Mouse (Mus musculus) hindbrain, embryonic 12.5 days (tissue): ENCODE measurements around the gene Znrf2. TPM values are rescaled to one million over a fixed set of nuclear protein-coding genes. Genes with fewer than 3 reads are reported as not detected.

Source experiments
- ATAC-seq: fragments of 200-750 bp; cut with Nextera tagmentation; 2 replicates; pipeline ENCODE4 v1.8.0; 2017; ENCODE audit warnings: moderate TSS enrichment; ENCODE audit not compliant: low FRiP score
- H3K27ac ChIP-seq: fragments of 300-500 bp; sonication (generic); 2 replicates; pipeline ENCODE4 v1.5.1; 2016; ENCODE audit warnings: mild to moderate bottlenecking
- H3K27me3 ChIP-seq: fragments of 300-500 bp; sonication (generic); 2 replicates; pipeline ENCODE4 v1.6.1; 2016; ENCODE audit warnings: mild to moderate bottlenecking
- H3K36me3 ChIP-seq: fragments of 300-500 bp; sonication (generic); 2 replicates; pipeline ENCODE4 v1.6.1; 2016; ENCODE audit warnings: mild to moderate bottlenecking
- H3K4me1 ChIP-seq: fragments of 300-500 bp; sonication (generic); 2 replicates; pipeline ENCODE4 v1.6.1; 2016
- H3K4me2 ChIP-seq: fragments of 300-500 bp; sonication (generic); replicated peaks from 2 replicates; pipeline ENCODE4 v1.6.1; 2016; ENCODE audit warnings: mild to moderate bottlenecking
- H3K4me3 ChIP-seq: fragments of 300-500 bp; sonication (generic); 2 replicates; pipeline ENCODE4 v1.5.1; 2016; ENCODE audit warnings: mild to moderate bottlenecking
- H3K9ac ChIP-seq: fragments of 300-500 bp; sonication (generic); 2 replicates; pipeline ENCODE4 v1.6.1; 2016; ENCODE audit warnings: mild to moderate bottlenecking, moderate library complexity
- H3K9me3 ChIP-seq: fragments of 300-500 bp; sonication (generic); replicated peaks from 2 replicates; pipeline ENCODE4 v1.6.1; 2016; ENCODE audit warnings: mild to moderate bottlenecking
- WGBS: fragments of 180-500 bp; shearing (Covaris S2); methylation state at CpG from one replicate; pipeline ENCODE4 v1.1.7; 2016; 5-methylcytosine and 5-hydroxymethylcytosine counted together
- polyA plus RNA-seq: library from polyadenylated mRNA; unstranded; fragments of >200 nt; fragmentation: Nextera tagmentation; extraction: Ambion mirVana; gene quantifications from 2 replicates; pipeline ENCODE4 v1.2.1, GENCODE M21; 2016

Znrf2 gene
- polyA plus RNA-seq, 1 experiment from 2014 or later = 4.1 TPM

GRCm38 (mm10) chr6:54786766-54787165 lies 29.9 kb upstream of the Znrf2 start:
- Histone ChIP-seq H3K4me3 (no peak overlapping the region), H3K36me3 (no peaks in the 10 kb centered on the region), H3K4me2 (no peak overlapping the region), H3K9ac (no peak overlapping the region), H3K4me1 (peaks cover 5% of the 10 kb centered on the region; the same call in 1 of the 2 replicates), H3K27me3 (no peaks in the 10 kb centered on the region), H3K9me3 (no peaks in the 10 kb centered on the region), H3K27ac (no peak overlapping the region)
- no peak for ATAC-seq
- 86% methylated on average over 5 of the region's 5 CpGs for WGBS

- Histone ChIP-seq H3K36me3 (no peaks in the 10 kb centered on the region), H3K27ac (no peak overlapping the region), H3K4me3 (no peak overlapping the region), H3K27me3 (no peaks in the 10 kb centered on the region), H3K4me2 (no peak overlapping the region), H3K9ac (no peak overlapping the region), H3K9me3 (no peaks in the 10 kb centered on the region), H3K4me1 (no peaks in the 10 kb centered on the region)
- no peak for ATAC-seq
- WGBS = 69% methylated on average over 6 of the region's 6 CpGs
Observed at GRCm38 (mm10) chr6:54788493-54788892, 28.2 kb upstream of the Znrf2 start.

- Histone ChIP-seq H3K27ac (no peak overlapping the region), H3K9ac (no peak overlapping the region), H3K9me3 (no peaks in the 10 kb centered on the region), H3K36me3 (no peaks in the 10 kb centered on the region), H3K27me3 (no peaks in the 10 kb centered on the region), H3K4me1 (no peaks in the 10 kb centered on the region), H3K4me2 (no peak overlapping the region), H3K4me3 (no peak overlapping the region)
- no peak for ATAC-seq
- 86% methylated on average over 4 of the region's 4 CpGs for WGBS
Observed at GRCm38 (mm10) chr6:54789139-54789538, 27.6 kb upstream of the Znrf2 start.

GRCm38 (mm10) chr6:54790071-54790470 lies 26.6 kb upstream of the Znrf2 start:
- H3K4me3 ChIP-seq = no peak overlapping the region
- ATAC-seq = no peak
- H3K27me3 ChIP-seq = no peaks in the 10 kb centered on the region
- no peak overlapping the region for H3K27ac ChIP-seq
- no peaks in the 10 kb centered on the region for H3K4me1 ChIP-seq
- WGBS = 83% methylated on average over 4 of the region's 4 CpGs
- H3K9ac ChIP-seq = no peak overlapping the region
- H3K36me3 ChIP-seq = no peaks in the 10 kb centered on the region
- no peaks in the 10 kb centered on the region for H3K9me3 ChIP-seq
- H3K4me2 ChIP-seq = no peak overlapping the region

GRCm38 (mm10) chr6:54793853-54794252 lies 22.9 kb upstream of the Znrf2 start:
- 82% methylated on average over 3 of the region's 3 CpGs for WGBS
- Histone ChIP-seq H3K27me3 (no peaks in the 10 kb centered on the region), H3K36me3 (no peaks in the 10 kb centered on the region), H3K4me3 (no peak overlapping the region), H3K9me3 (peaks cover 6% of the 10 kb centered on the region), H3K27ac (no peak overlapping the region), H3K4me1 (no peaks in the 10 kb centered on the region), H3K4me2 (no peak overlapping the region), H3K9ac (no peak overlapping the region)
- ATAC-seq = no peak

- no peaks in the 10 kb centered on the region for H3K27me3 ChIP-seq
- H3K9me3 ChIP-seq = peaks cover 7% of the 10 kb centered on the region
- H3K36me3 ChIP-seq = no peaks in the 10 kb centered on the region
- no peak for ATAC-seq
- H3K4me3 ChIP-seq = no peak overlapping the region
- no peak overlapping the region for H3K27ac ChIP-seq
- no peak overlapping the region for H3K4me2 ChIP-seq
- 69% methylated on average over 2 of the region's 2 CpGs for WGBS
- no peak overlapping the region for H3K9ac ChIP-seq
- H3K4me1 ChIP-seq = no peaks in the 10 kb centered on the region
Observed at GRCm38 (mm10) chr6:54794372-54794771, 22.3 kb upstream of the Znrf2 start.

GRCm38 (mm10) chr6:54794991-54795390 lies 21.7 kb upstream of the Znrf2 start:
- H3K4me2 ChIP-seq = no peak overlapping the region
- no peaks in the 10 kb centered on the region for H3K36me3 ChIP-seq
- no peaks in the 10 kb centered on the region for H3K4me1 ChIP-seq
- H3K9me3 ChIP-seq = peaks cover 7% of the 10 kb centered on the region
- WGBS = 86% methylated on average over 5 of the region's 5 CpGs
- no peak overlapping the region for H3K9ac ChIP-seq
- H3K27ac ChIP-seq = no peak overlapping the region
- H3K27me3 ChIP-seq = no peaks in the 10 kb centered on the region
- H3K4me3 ChIP-seq = no peak overlapping the region
- no peak for ATAC-seq

- Histone ChIP-seq H3K9me3 (peaks cover 7% of the 10 kb centered on the region), H3K27me3 (no peaks in the 10 kb centered on the region), H3K4me3 (no peak overlapping the region), H3K4me2 (no peak overlapping the region), H3K36me3 (no peaks in the 10 kb centered on the region), H3K9ac (no peak overlapping the region), H3K4me1 (no peaks in the 10 kb centered on the region), H3K27ac (no peak overlapping the region)
- 73% methylated on average over 5 of the region's 5 CpGs for WGBS
- no peak for ATAC-seq
Observed at GRCm38 (mm10) chr6:54795971-54796370, 20.7 kb upstream of the Znrf2 start.

GRCm38 (mm10) chr6:54802348-54802747 lies 14.4 kb upstream of the Znrf2 start:
- Histone ChIP-seq H3K9me3 (peaks cover 7% of the 10 kb centered on the region), H3K36me3 (no peaks in the 10 kb centered on the region), H3K9ac (no peak overlapping the region), H3K4me1 (no peaks in the 10 kb centered on the region), H3K4me3 (no peak overlapping the region), H3K4me2 (no peak overlapping the region), H3K27ac (no peak overlapping the region), H3K27me3 (no peaks in the 10 kb centered on the region)
- ATAC-seq = no peak
- WGBS = 67% methylated on average over 8 of the region's 8 CpGs

- Histone ChIP-seq H3K4me1 (no peaks in the 10 kb centered on the region), H3K4me3 (no peak overlapping the region), H3K36me3 (no peaks in the 10 kb centered on the region), H3K27ac (no peak overlapping the region), H3K4me2 (no peak overlapping the region), H3K9me3 (no peaks in the 10 kb centered on the region), H3K9ac (no peak overlapping the region), H3K27me3 (no peaks in the 10 kb centered on the region)
- WGBS = 56% methylated on average over 18 of the region's 18 CpGs
- no peak for ATAC-seq
Observed at GRCm38 (mm10) chr6:54804066-54804864, 12.5 kb upstream of the Znrf2 start.

GRCm38 (mm10) chr6:54805779-54806178 lies 10.9 kb upstream of the Znrf2 start:
- WGBS = 80% methylated on average over 5 of the region's 5 CpGs
- ATAC-seq = no peak
- H3K4me2 ChIP-seq = no peak overlapping the region

GRCm38 (mm10) chr6:54809531-54810313 lies 7.0 kb upstream of the Znrf2 start:
- no peak overlapping the region for H3K4me3 ChIP-seq
- H3K9ac ChIP-seq = no peak overlapping the region
- H3K9me3 ChIP-seq = no peaks in the 10 kb centered on the region
- H3K4me2 ChIP-seq = no peak overlapping the region
- H3K4me1 ChIP-seq = no peaks in the 10 kb centered on the region
- ATAC-seq = no peak
- 73% methylated on average over 7 of the region's 7 CpGs for WGBS
- no peak overlapping the region for H3K27ac ChIP-seq
- no peaks in the 10 kb centered on the region for H3K36me3 ChIP-seq
- H3K27me3 ChIP-seq = 0 out of 2 replicates have a peak, but pooled peaks cover 3% of the 10 kb centered on the region

More at GRCm38 (mm10) chr6:54805779-54806178, 10.9 kb upstream of the Znrf2 start:
- H3K4me1 ChIP-seq = no peaks in the 10 kb centered on the region
- H3K9ac ChIP-seq = no peak overlapping the region
- no peaks in the 10 kb centered on the region for H3K36me3 ChIP-seq
- H3K4me3 ChIP-seq = no peak overlapping the region
- no peaks in the 10 kb centered on the region for H3K27me3 ChIP-seq
- H3K27ac ChIP-seq = no peak overlapping the region
- no peaks in the 10 kb centered on the region for H3K9me3 ChIP-seq
